27 mouse cellular contexts compared by ENCODE assay signal in the genomic region with DNA sequence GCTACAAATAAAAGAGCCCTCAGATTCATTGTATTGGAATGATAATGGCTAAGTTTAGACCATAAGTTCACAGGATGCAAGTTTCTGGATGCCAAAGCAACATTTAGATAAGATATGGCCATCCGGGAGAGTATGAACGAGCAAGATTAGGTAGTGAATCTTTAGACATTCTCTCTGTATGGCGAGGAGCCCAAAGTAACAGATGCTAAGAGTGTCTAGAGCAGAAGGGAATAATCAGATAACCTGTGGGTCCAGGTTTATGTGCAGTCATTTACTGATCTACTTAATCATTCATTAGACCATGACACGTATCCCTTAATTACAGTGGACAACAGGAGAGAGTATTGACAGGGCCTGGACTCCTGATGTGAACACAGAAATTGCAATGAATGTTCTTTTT.
"Had no signal": no experiment of that assay in that cellular context is flagged by ENCODE, and none has a peak within 500 bp of the region (broad histone marks: within the 10 kb centered on the region; RNA-seq: fewer than 3 reads in every experiment).

No protein-coding gene starts in this region.

- H3K4me3 ChIP-seq: heart, adult 2 months; heart, embryonic 13.5 days; heart, embryonic 15.5 days; hindbrain, embryonic 13.5 days; hindbrain, embryonic 15.5 days; kidney, embryonic 15.5 days; limb, embryonic 12.5 days; liver, embryonic 13.5 days; liver, embryonic 15.5 days had no signal

- H3K27me3 ChIP-seq: heart, embryonic 13.5 days; heart, embryonic 15.5 days; hindbrain, embryonic 13.5 days; hindbrain, embryonic 15.5 days; kidney, embryonic 15.5 days; limb, embryonic 12.5 days; liver, embryonic 13.5 days; liver, embryonic 15.5 days had no signal

- H3K4me2 ChIP-seq: heart, embryonic 11.5 days; heart, embryonic 13.5 days; heart, embryonic 15.5 days; hindbrain, embryonic 13.5 days; hindbrain, embryonic 15.5 days; kidney, embryonic 15.5 days; limb, embryonic 12.5 days; liver, embryonic 11.5 days; liver, embryonic 13.5 days; liver, embryonic 15.5 days had no signal

- H3K4me1 ChIP-seq: hindbrain, embryonic 15.5 days; kidney, embryonic 15.5 days; liver, embryonic 13.5 days; liver, embryonic 15.5 days had no signal

- H3K9ac ChIP-seq: heart, embryonic 13.5 days; heart, embryonic 15.5 days; hindbrain, embryonic 13.5 days; hindbrain, embryonic 15.5 days; kidney, embryonic 15.5 days; limb, embryonic 12.5 days; liver, embryonic 13.5 days; liver, embryonic 15.5 days had no signal

- H3K9me3 ChIP-seq: heart, embryonic 13.5 days; heart, embryonic 15.5 days; hindbrain, embryonic 13.5 days; hindbrain, embryonic 15.5 days; kidney, embryonic 15.5 days; limb, embryonic 12.5 days; liver, embryonic 13.5 days; liver, embryonic 15.5 days had no signal

- H3K27ac ChIP-seq: heart, adult 2 months; heart, embryonic 13.5 days; heart, embryonic 15.5 days; hindbrain, embryonic 13.5 days; hindbrain, embryonic 15.5 days; hindbrain, postnatal 0 days; kidney, embryonic 15.5 days; kidney, postnatal 0 days; limb, embryonic 12.5 days; liver, embryonic 13.5 days; liver, embryonic 15.5 days had no signal

- H3K36me3 ChIP-seq: heart, embryonic 13.5 days; heart, embryonic 15.5 days; hindbrain, embryonic 13.5 days; hindbrain, embryonic 15.5 days; kidney, embryonic 15.5 days; limb, embryonic 12.5 days; liver, embryonic 13.5 days; liver, embryonic 15.5 days had no signal

- ATAC-seq: hindbrain, postnatal 0 days; intestine, embryonic 16.5 days had no signal

- DNase-seq: gastrocnemius, postnatal 14 days; gastrocnemius, postnatal 36 days; heart, adult 2 months; heart, postnatal 14 days; heart, postnatal 36 days; kidney, adult 11 months; kidney, adult 2 months; kidney, adult 9 months; kidney, postnatal 14 days; kidney, postnatal 36 days; layer of hippocampus, adult 9-11 months; layer of hippocampus, postnatal 36 days; left cerebral cortex, postnatal 4 days; liver; liver, embryonic 13.5 days had no signal
